Mouse (Mus musculus) heart, adult 11 months (tissue): ENCODE measurements around the gene Hist1h3e.

Experiments
- DNase-seq: peaks from one replicate; pipeline ENCODE4 v3.0.0; 2022

The Hist1h3e gene

GRCm38 (mm10) chr13:23516822-23517602 lies 45.2 kb downstream of the Hist1h3e start:
- DNase-seq = peak; percentile 94

GRCm38 (mm10) chr13:23515826-23516620 lies 46.1 kb downstream of the Hist1h3e start:
- DNase-seq = peak; percentile 87

DNA sequence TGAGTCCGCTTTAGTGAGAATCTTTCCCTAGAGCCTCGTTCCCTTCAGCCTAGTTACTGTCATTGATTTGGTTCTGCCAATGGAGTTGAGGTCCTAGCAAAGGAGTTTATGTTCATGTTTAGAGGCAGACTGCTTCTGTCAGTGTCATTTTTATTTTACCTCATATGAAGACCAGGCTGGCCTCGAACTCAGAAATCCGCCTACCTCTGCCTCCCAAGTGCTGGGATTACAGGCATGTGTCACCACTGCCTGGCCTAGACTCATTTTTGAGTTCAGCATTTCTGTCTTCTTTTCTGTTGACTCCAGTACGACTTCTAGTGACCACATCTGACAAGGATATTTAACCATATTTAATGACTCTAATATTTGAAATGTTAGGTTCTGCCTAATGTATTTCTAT lies 46.9 kb downstream of the Hist1h3e start:
- no peak for DNase-seq

GRCm38 (mm10) chr13:23513517-23513916 lies 48.7 kb downstream of the Hist1h3e start:
- DNase-seq = no peak
